Mouse (Mus musculus): ENCODE results near the gene Phactr2. TPM values are rescaled to one million over a fixed set of nuclear protein-coding genes. Genes with fewer than 3 reads are reported as not detected.

Gene Phactr2
- total RNA-seq, 2 experiments from 2014 or later, result 16.0 to 19.6 TPM

GRCm38 (mm10) chr10:13331405-13332032 is 142.7 kb downstream of the Phactr2 start:
- Histone ChIP-seq H3K4me3 (no peak overlapping the region), H3K27ac (no peak overlapping the region)
- TF ChIP-seq CTCF (IDR thresholded peaks at IDR 0.05), result no peak
- intact Hi-C loops (cut with DNase I), result no loop called here
- no peak for DNase-seq

GRCm38 (mm10) chr10:13328602-13329001 is 145.6 kb downstream of the Phactr2 start:
- TF ChIP-seq CTCF (IDR thresholded peaks at IDR 0.05), result no peak
- DNase-seq, result no peak
- H3K4me3 ChIP-seq, result no peak overlapping the region
- H3K27ac ChIP-seq, result no peak overlapping the region
- intact Hi-C loops (cut with DNase I), result no loop called here

GRCm38 (mm10) chr10:13326149-13326873 is 147.9 kb downstream of the Phactr2 start:
- intact Hi-C loops (cut with DNase I), result no loop called here
- peak; percentile 33 for DNase-seq
- peak overlapping the region; percentile 93 for H3K27ac ChIP-seq
- peak overlapping the region; percentile 26 for H3K4me3 ChIP-seq
- no peak for TF ChIP-seq CTCF (IDR thresholded peaks at IDR 0.05)

- peak; percentile 83 for DNase-seq
- H3K4me3 ChIP-seq, result peak overlapping the region; percentile 87
- H3K27ac ChIP-seq, result peak overlapping the region; percentile 93
- intact Hi-C loops (cut with DNase I), result loop anchor here (2.0 kb wide), 1 partner anchor 131 kb away; the partner anchor contains the start of gene Ltv1
- TF ChIP-seq CTCF (IDR thresholded peaks at IDR 0.05), result no peak
Observed at GRCm38 (mm10) chr10:13323806-13324411, 150.3 kb downstream of the Phactr2 start.

- TF ChIP-seq CTCF (IDR thresholded peaks at IDR 0.05), result no peak
- DNase-seq, result no peak
- Histone ChIP-seq H3K27ac (peak overlapping the region; percentile 93), H3K4me3 (peak overlapping the region; percentile 87)
- intact Hi-C loops (cut with DNase I), result no loop called here
Observed at GRCm38 (mm10) chr10:13323139-13323805, 150.9 kb downstream of the Phactr2 start.

- no peak for TF ChIP-seq CTCF (IDR thresholded peaks at IDR 0.05)
- intact Hi-C loops (cut with DNase I), result loop anchor here (10.0 kb wide), 1 partner anchor 300 kb away; no protein-coding TSS in a partner anchor
- no peak for DNase-seq
- Histone ChIP-seq H3K27ac (no peak overlapping the region), H3K4me3 (no peak overlapping the region)
Observed at GRCm38 (mm10) chr10:13314999-13315398, 159.2 kb downstream of the Phactr2 start.

GRCm38 (mm10) chr10:13312576-13312975 is 161.6 kb downstream of the Phactr2 start:
- Histone ChIP-seq H3K4me3 (no peak overlapping the region), H3K27ac (no peak overlapping the region)
- DNase-seq, result no peak
- TF ChIP-seq CTCF (IDR thresholded peaks at IDR 0.05), result no peak
- intact Hi-C loops (cut with DNase I), result loop anchor here (10.0 kb wide), 1 partner anchor 298 kb away; no protein-coding TSS in a partner anchor

GRCm38 (mm10) chr10:13311612-13312011 is 162.6 kb downstream of the Phactr2 start:
- H3K4me3 ChIP-seq, result no peak overlapping the region
- intact Hi-C loops (cut with DNase I), result loop anchor here (10.0 kb wide), 1 partner anchor 297 kb away; no protein-coding TSS in a partner anchor

GRCm38 (mm10) chr10:13310075-13310474 is 164.1 kb downstream of the Phactr2 start:
- intact Hi-C loops (cut with DNase I), result loop anchor here (10.0 kb wide), 1 partner anchor 295 kb away; no protein-coding TSS in a partner anchor
- Histone ChIP-seq H3K4me3 (no peak overlapping the region), H3K27ac (no peak overlapping the region)

More at GRCm38 (mm10) chr10:13311612-13312011, 162.6 kb downstream of the Phactr2 start:
- DNase-seq, result no peak
- no peak overlapping the region for H3K27ac ChIP-seq
- TF ChIP-seq CTCF (IDR thresholded peaks at IDR 0.05), result no peak

GRCm38 (mm10) chr10:13304641-13305241 is 169.5 kb downstream of the Phactr2 start:
- no peak overlapping the region for H3K4me3 ChIP-seq
- DNase-seq, result peak; percentile 40
- no peak for TF ChIP-seq CTCF (IDR thresholded peaks at IDR 0.05)
- H3K27ac ChIP-seq, result 0 out of 2 replicates have a peak overlapping the region, but pooled peaks have one; percentile 38
- intact Hi-C loops (cut with DNase I), result no loop called here

More at GRCm38 (mm10) chr10:13310075-13310474, 164.1 kb downstream of the Phactr2 start:
- TF ChIP-seq CTCF (IDR thresholded peaks at IDR 0.05), result no peak
- DNase-seq, result no peak

GRCm38 (mm10) chr10:13303271-13304265 is 170.6 kb downstream of the Phactr2 start:
- TF ChIP-seq CTCF (IDR thresholded peaks at IDR 0.05), result no peak
- H3K27ac ChIP-seq, result peak overlapping the region; percentile 40; the same call in 1 of the 2 replicates
- intact Hi-C loops (cut with DNase I), result no loop called here
- DNase-seq, result no peak
- no peak overlapping the region for H3K4me3 ChIP-seq

Data from gastrocnemius, adult 2 months (tissue).